Mouse (Mus musculus) kidney, postnatal 10 days (tissue): ENCODE measurements around the gene Ttc34.

ENCODE experiments used
- DNase-seq: peaks from one replicate; pipeline ENCODE4 v3.0.0; 2021; ENCODE audit warnings: mixed read lengths

Gene Ttc34

GRCm38 (mm10) chr4:154897676-154898465 lies 60.6 kb downstream of the Ttc34 start:
- no peak for DNase-seq

GRCm38 (mm10) chr4:154898506-154899446 lies 61.5 kb downstream of the Ttc34 start, which contains the start of gene Fam213b:
Fam213b (minus strand) TSS chr4:154899135.
- DNase-seq: peak; percentile 88

- DNase-seq: no peak
Measured at GRCm38 (mm10) chr4:154902371-154902770, 65.1 kb downstream of the Ttc34 start.

- peak; percentile 86 for DNase-seq
Measured at GRCm38 (mm10) chr4:154904185-154905071, 67.2 kb downstream of the Ttc34 start.

- peak; percentile 85 for DNase-seq
Measured at GRCm38 (mm10) chr4:154907833-154908232, 70.6 kb downstream of the Ttc34 start.

- DNase-seq: no peak
Measured at GRCm38 (mm10) chr4:154908490-154908889, 71.2 kb downstream of the Ttc34 start.

- DNase-seq: peak; percentile 29
Measured at GRCm38 (mm10) chr4:154910606-154911522, 73.6 kb downstream of the Ttc34 start.

- no peak for DNase-seq
Measured at GRCm38 (mm10) chr4:154911644-154912043, 74.4 kb downstream of the Ttc34 start.

- DNase-seq: no peak
Measured at GRCm38 (mm10) chr4:154913845-154914244, 76.6 kb downstream of the Ttc34 start.

- no peak for DNase-seq
Measured at GRCm38 (mm10) chr4:154914252-154914651, 77.0 kb downstream of the Ttc34 start.

GRCm38 (mm10) chr4:154914707-154915106 lies 77.4 kb downstream of the Ttc34 start:
- DNase-seq: no peak

GRCm38 (mm10) chr4:154915286-154915685 lies 78.0 kb downstream of the Ttc34 start:
- no peak for DNase-seq

- DNase-seq: no peak
Measured at GRCm38 (mm10) chr4:154916662-154917061, 79.4 kb downstream of the Ttc34 start.
